Mouse (Mus musculus): ENCODE data around the gene BC017158.

The BC017158 gene

GRCm38 (mm10) chr7:128309216-128309615, 11.2 kb upstream of the BC017158 start:
- no peak for DNase-seq (ENCODE audit: low spot score)

DNA sequence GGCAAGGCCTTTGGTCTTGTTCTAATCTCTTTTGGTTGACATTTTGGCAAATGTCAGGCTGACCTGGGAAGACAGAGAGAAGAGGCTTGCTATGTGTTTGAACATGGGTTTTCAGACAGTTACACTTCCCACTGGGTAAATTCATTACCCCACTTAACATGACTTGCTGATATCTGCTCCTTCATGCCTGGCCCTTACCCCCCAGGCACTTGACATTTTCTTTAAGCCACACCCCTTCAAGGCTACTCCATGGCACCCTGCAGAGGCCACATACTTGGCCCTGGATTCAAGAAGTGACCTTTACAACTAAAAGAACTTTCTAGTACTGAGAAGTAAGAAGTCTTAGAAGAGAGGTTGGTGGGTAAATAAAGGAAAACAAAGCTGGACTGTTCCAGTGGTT, 9.9 kb upstream of the BC017158 start:
- no peak for DNase-seq (ENCODE audit: low spot score)

DNA sequence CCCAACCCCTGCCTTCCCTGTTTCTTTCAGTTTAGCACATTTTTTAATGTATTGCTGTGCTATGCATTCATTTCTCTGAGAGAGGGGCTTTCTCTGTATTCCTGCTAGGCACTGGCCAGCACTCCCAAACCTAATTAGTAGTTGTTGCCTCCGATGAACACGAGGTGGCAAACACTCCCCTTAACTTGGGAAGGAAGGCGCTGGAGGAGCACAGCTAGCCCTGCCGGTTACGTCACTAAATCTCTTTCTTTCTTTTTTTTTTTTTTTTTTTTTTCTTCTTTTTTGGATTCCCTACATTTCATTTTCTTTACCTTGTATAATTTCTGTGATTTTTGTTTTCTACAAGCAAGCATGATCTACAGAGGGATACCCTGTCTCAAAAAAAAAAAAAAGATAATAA, 6.9 kb upstream of the BC017158 start:
- no peak for DNase-seq (ENCODE audit: low spot score)

- no peak for DNase-seq (ENCODE audit: low spot score)
Observed at GRCm38 (mm10) chr7:128304198-128304597, 6.2 kb upstream of the BC017158 start.

- DNase-seq (ENCODE audit: low spot score): no peak
Observed at GRCm38 (mm10) chr7:128302151-128302550, 4.2 kb upstream of the BC017158 start.

GRCm38 (mm10) chr7:128300952-128301351, 3.0 kb upstream of the BC017158 start:
- DNase-seq (ENCODE audit: low spot score): no peak

- DNase-seq (ENCODE audit: low spot score): no peak
Observed at GRCm38 (mm10) chr7:128298481-128299342, 742 bp upstream of the BC017158 start.

- DNase-seq (ENCODE audit: low spot score): no peak
Observed at GRCm38 (mm10) chr7:128297291-128297616, 716 bp downstream of the BC017158 start.

GRCm38 (mm10) chr7:128296514-128296913, 1.5 kb downstream of the BC017158 start:
- DNase-seq (ENCODE audit: low spot score): no peak

- DNase-seq (ENCODE audit: low spot score): no peak
Observed at GRCm38 (mm10) chr7:128294785-128295184, 3.2 kb downstream of the BC017158 start.

GRCm38 (mm10) chr7:128288923-128289544, 8.9 kb downstream of the BC017158 start:
- DNase-seq (ENCODE audit: low spot score): no peak

GRCm38 (mm10) chr7:128285060-128285459, 12.9 kb downstream of the BC017158 start:
- DNase-seq (ENCODE audit: low spot score): no peak

GRCm38 (mm10) chr7:128284047-128284446, 13.9 kb downstream of the BC017158 start:
- DNase-seq (ENCODE audit: low spot score): no peak

- DNase-seq (ENCODE audit: low spot score): no peak
Observed at GRCm38 (mm10) chr7:128282532-128283244, 15.3 kb downstream of the BC017158 start.

DNA sequence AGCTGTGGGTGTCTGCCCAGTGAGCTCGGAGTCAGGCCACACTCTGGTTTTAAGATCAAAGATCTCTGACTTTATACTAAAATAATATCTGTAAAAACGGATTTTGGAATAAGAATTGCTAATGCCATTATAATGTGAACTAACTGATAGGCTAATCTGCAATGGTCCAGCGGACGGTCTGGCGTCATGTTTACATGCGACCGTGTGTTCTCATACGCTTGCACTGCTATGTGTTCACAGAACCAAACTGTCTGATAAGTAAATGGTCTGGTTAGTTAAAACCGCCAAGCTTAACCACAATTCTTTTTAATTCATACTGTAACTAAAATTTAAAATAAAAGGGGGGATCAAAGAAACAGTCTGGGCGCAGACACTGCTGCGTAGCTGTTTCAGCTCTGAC, 16.2 kb downstream of the BC017158 start:
- DNase-seq (ENCODE audit: low spot score): no peak

DNA sequence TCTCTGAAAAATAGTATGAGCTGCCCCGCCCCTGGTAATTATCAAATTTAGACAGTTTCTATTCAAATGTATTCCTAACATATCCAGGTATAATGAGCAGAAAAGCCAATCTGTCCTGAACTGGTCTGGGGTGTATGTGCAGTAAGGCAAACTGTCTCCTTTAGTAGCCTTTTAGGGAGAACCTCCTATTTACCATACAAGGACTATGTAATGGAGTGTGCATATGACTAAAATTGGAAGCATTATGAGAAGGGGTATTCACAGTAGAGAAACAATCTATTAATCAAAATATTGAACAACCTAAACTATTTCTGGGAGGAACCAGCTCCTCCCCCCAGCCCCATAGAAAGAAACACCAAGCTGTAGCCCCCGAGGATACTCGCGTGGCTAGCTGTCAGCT, 18.2 kb downstream of the BC017158 start:
- DNase-seq (ENCODE audit: low spot score): no peak

DNA sequence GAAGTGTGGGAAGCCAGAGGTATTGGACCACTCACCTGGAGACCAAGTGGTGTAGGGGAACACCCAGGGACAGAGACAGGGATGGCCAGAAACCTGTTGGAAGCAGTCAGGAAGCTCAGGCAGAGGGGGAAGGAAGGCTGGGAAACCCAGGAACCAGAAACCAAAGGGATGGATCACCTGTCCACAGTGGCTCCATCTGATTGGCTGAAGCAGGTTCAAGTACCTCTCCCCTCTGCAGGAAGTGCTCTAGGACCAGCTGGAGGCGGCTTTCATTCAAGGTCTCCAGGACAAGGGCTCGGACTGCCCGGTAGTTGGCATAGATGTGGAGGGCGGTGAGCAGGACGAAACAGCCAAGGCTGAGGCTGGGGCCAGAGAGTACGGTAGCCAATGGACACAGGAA, 21.9 kb downstream of the BC017158 start:
- no peak for DNase-seq (ENCODE audit: low spot score)

DNA sequence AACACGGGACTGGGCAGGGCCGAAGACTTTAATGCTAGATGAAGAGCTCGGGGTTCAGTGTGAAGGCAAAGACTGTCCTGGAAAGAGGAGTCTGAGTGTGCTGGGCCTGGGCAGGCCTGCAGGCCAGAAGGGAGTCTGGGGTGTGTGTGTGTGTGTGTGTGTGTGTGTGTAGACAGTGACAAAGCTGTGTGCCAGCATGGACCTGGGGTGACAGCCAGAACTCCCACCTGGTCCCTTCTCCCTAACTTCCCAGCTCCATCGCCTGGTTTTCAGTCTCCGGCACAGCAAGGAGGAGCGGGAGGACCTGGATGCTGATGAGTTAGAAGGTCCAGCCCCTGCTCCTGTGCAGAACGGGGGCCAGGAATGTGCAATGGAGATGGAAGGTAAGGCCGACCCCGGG, 26.5 kb downstream of the BC017158 start:
- DNase-seq (ENCODE audit: low spot score): no peak

DNA sequence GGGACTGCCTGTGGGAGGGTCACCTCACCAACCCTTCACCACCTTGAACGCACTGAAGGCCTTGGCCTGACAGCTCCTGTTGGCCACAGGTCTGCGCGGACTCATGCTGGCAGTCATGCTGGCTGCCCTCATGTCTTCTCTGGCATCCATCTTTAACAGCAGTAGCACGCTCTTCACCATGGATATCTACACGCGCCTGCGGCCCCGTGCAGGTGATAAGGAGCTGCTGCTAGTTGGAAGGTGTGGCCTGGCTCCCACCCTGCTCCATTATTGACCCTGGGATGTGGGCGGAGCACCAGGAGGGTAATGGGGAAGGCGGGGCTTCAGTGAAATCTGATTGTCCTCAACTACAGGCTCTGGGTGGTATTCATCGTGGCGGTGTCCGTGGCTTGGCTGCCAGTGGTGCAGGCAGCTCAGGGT, 27.5 kb downstream of the BC017158 start:
- DNase-seq (ENCODE audit: low spot score): no peak

DNA sequence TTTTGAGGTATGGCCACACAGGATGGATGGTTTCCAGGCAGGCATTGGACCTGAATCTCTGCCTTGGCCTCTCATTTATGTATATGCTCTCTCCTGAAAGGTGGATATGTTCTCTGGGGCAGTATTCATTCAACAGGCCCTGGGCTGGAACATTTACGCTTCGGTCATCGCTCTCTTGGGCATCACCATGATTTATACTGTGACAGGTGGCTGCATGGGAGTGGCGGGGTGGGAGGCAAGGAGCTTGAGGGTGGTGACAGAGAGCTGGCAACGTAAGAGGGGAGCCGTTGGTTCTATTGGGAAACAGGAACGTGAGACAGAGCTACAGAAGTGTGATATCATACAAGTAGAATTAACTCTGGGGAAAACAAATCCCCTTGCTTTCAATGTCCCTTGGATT, 30.2 kb downstream of the BC017158 start:
- no peak for DNase-seq (ENCODE audit: low spot score)

DNA sequence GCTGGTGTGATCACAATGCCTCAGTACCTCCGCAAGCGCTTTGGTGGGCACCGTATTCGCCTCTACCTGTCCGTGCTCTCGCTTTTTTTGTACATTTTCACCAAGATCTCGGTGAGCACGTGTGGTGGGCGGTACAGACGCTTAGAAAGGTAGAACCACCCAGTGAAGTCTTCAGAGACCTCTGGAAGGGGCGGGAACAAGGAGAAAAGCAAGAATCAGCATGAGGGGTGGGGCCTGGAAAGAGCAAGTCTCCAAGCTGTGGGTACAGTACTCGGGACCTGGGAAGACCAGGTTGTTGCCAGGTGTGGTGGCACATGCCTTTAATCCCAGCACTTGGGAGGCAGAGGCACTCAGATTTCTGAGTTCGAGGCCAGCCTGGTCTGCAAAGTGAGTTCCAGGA, 30.6 kb downstream of the BC017158 start:
- DNase-seq (ENCODE audit: low spot score): no peak

- no peak for DNase-seq (ENCODE audit: low spot score)
Observed at GRCm38 (mm10) chr7:128266056-128266455, 31.9 kb downstream of the BC017158 start.

GRCm38 (mm10) chr7:128265411-128265810, 32.6 kb downstream of the BC017158 start, which contains the start of gene Slc5a2:
Gene Slc5a2 (plus strand): TSS chr7:128265657.
- DNase-seq (ENCODE audit: low spot score): no peak

Data from T-cell, adult 2 months (primary cell).